ENCODE assay signal across 11 mouse cellular contexts in the genomic region with DNA sequence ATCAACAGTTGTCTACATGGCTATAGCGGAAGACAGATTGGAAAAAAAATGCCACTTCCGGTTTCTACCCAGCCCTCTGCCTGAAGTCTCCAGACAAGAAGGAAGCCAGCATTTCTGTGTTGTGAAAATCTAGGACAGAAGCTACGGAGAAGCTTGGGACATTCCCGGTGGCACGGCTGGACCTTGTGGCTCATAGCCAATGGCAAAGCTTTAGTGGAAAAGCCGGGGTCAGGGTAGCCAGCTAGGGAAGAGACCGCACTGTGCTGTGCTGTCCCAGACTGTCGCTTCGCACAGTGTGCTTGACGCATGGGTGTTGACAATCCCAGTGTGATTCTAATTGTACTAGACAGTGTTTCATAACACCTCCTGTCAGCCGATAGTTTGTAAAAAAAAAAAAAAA.
DNase-seq lines count a peak whose midpoint lies in the region; ATAC-seq and TF ChIP-seq lines count a peak whose summit lies in the region.
"Had no signal": no experiment of that assay in that cellular context is flagged by ENCODE, and none has a peak within 500 bp of the region (broad histone marks: within the 10 kb centered on the region; RNA-seq: fewer than 3 reads in every experiment).

No protein-coding gene starts in this region.

- no peak overlapping the region for H3K4me2 ChIP-seq in forebrain, embryonic 16.5 days (ENCODE audit: low read length)
- H3K4me2 ChIP-seq: embryonic facial prominence, embryonic 13.5 days; hindbrain, embryonic 15.5 days; neural tube, embryonic 15.5 days had no signal

- H3K9me3 ChIP-seq in forebrain, embryonic 16.5 days (ENCODE audit: control insufficient read depth, low read length): no peaks in the 10 kb centered on the region
- H3K9me3 ChIP-seq: embryonic facial prominence, embryonic 13.5 days; hindbrain, embryonic 15.5 days; neural tube, embryonic 15.5 days had no signal

- no peaks in the 10 kb centered on the region for H3K27me3 ChIP-seq in forebrain, embryonic 16.5 days (replicated peaks; ENCODE audit: control insufficient read depth, insufficient read depth, low read length)
- H3K27me3 ChIP-seq: embryonic facial prominence, embryonic 13.5 days; hindbrain, embryonic 15.5 days; neural tube, embryonic 15.5 days had no signal

- H3K4me1 ChIP-seq in forebrain, embryonic 16.5 days (replicated peaks; ENCODE audit: control insufficient read depth, insufficient read depth, low read length): no peaks in the 10 kb centered on the region
- H3K4me1 ChIP-seq: hindbrain, embryonic 15.5 days; neural tube, embryonic 15.5 days had no signal

- H3K36me3 ChIP-seq in forebrain, embryonic 16.5 days (ENCODE audit: control insufficient read depth, insufficient read depth): no peaks in the 10 kb centered on the region
- H3K36me3 ChIP-seq: embryonic facial prominence, embryonic 13.5 days; hindbrain, embryonic 15.5 days; neural tube, embryonic 15.5 days had no signal

- TF ChIP-seq CTCF in brain, embryonic 14.5 days (IDR thresholded peaks at IDR 0.05; ENCODE audit: borderline replicate concordance, extremely low read depth, insufficient read depth, insufficient read length): no peak

- WGBS in forebrain, embryonic 16.5 days: 71% methylated on average over 11 of the region's 11 CpGs

- peak; percentile 33 to 39 for DNase-seq in kidney, postnatal 36 days
- DNase-seq in kidney, postnatal 4 days: no peak
- peak; percentile 35 for DNase-seq in brain, embryonic 14.5 days (ENCODE audit: low read depth)
- DNase-seq in lung, postnatal 4 days: peak; percentile 40 to 73
- DNase-seq in urinary bladder, postnatal 25 days (ENCODE audit: low spot score): no peak
- DNase-seq in B cell, adult 2 months: no peak
- DNase-seq in left cerebral cortex, adult 9 months (ENCODE audit: low spot score in 2 of 2): no peak

- peak; percentile 76 for ATAC-seq in forebrain, embryonic 16.5 days

- no peak overlapping the region for H3K4me3 ChIP-seq in forebrain, embryonic 16.5 days (replicated peaks; ENCODE audit: low read length)
- H3K4me3 ChIP-seq: embryonic facial prominence, embryonic 13.5 days; hindbrain, embryonic 15.5 days; neural tube, embryonic 15.5 days had no signal

- no peak overlapping the region for H3K27ac ChIP-seq in forebrain, embryonic 16.5 days (ENCODE audit: low read length)
- H3K27ac ChIP-seq: embryonic facial prominence, embryonic 13.5 days; hindbrain, embryonic 15.5 days; neural tube, embryonic 15.5 days had no signal

- H3K9ac ChIP-seq in forebrain, embryonic 16.5 days (replicated peaks; ENCODE audit: low read depth, low read length): no peak overlapping the region
- H3K9ac ChIP-seq: embryonic facial prominence, embryonic 13.5 days; hindbrain, embryonic 15.5 days; neural tube, embryonic 15.5 days had no signal

- no peak for TF ChIP-seq POLR2A in brain, embryonic 14.5 days (IDR thresholded peaks at IDR 0.05; ENCODE audit: borderline replicate concordance, extremely low read depth, insufficient read depth, insufficient read length, poor library complexity, severe bottlenecking)

Comparison
In these comparisons a context has a peak if more than half of its experiments do, and no peak if none do; other contexts are left out.
1. DNase-seq: peak in kidney, postnatal 36 days (2 of 2), brain, embryonic 14.5 days (single experiment) and lung, postnatal 4 days (2 of 2); none in kidney, postnatal 4 days (0 of 2), urinary bladder, postnatal 25 days (single experiment), B cell, adult 2 months (0 of 2) and left cerebral cortex, adult 9 months (0 of 2).